Mouse (Mus musculus) left cerebral cortex, postnatal 25 days (tissue): ENCODE results near the gene Mb21d2. TPM values are rescaled to one million over a fixed set of nuclear protein-coding genes. Genes with fewer than 3 reads are reported as not detected.

Source experiments
- DNase-seq, 2 experiments: peaks; one replicate each; pipeline ENCODE4 v3.0.0; 2022; ENCODE audit warnings: low spot score in 2 of 2, mixed read lengths in 1 of 2
- intact Hi-C: fragments of 180-260 bp; cut with DNase I; formaldehyde crosslinking; loops from one replicate; pipeline ENCODE4 v1.15.1; 2025
- total RNA-seq, 2 experiments: library from RNA; stranded (reverse); gene quantifications; 2 replicates each; pipeline ENCODE4 v1.2.3; 2021

The Mb21d2 gene
- total RNA-seq, 2 experiments from 2014 or later, result 41.5 to 50.0 TPM

DNA sequence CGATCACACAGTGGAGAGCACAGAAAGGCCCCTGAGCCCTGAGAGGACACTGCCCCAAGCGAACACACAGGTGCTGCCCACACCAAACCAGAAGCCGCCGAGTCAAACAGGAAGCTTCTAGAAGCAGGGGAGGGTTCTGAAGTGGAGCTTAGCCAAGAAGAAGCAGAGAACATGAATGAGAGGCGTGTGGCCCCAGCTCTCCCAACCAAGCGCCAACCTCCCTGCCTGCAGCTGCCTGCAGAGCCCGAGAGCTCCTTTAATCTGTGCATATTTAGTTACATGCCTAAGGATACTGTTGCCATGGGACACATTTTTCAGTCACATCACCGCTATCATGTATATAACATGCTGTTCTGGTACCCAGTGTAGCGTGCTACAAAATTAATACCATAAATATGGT is 58.6 kb downstream of the Mb21d2 start:
- peak in 1 of 2 experiments; percentile 42 for DNase-seq

DNA sequence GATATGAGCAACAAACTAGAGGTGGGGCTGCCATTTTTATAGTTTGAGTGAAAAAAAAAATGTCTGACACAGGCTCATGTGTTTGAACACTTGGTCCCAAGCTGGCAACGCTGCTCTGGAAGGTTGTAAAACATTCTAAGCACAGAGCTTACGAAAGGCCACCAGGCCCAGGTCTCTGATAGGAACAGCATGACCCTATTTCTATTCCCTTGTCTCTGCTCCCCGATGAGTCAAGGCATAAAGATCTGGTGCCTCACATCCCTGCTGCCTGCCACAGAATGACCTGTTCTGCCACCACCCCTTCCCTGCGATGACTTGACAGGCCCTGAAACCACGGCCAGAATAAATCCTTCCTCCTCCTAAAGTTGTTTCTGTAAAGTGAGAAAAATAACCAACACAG is 59.0 kb downstream of the Mb21d2 start:
- intact Hi-C loops, result no loop called here
- no peak for DNase-seq

More for the DNA sequence above, 58.6 kb downstream of the Mb21d2 start:
- intact Hi-C loops, result no loop called here

DNA sequence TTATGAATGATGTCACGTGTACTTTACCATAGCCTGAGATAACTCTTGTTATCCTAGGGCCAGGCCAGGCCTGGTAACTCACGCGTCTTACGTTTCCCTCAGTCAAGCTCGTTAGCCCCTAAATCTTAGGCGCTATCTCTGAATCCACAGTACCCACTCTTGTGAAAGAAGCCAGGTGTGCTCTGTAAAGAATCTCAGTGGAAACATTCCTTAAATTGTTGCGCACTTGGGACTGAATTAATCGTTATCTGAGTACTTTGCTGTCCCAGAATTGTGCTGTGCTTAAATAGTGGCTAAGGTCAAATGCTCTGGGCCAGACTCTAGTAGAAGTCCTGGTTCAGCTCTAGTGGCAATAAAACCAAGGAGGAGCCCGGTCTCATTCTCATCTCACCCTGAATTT is 60.6 kb downstream of the Mb21d2 start:
- intact Hi-C loops, result no loop called here
- no peak for DNase-seq

DNA sequence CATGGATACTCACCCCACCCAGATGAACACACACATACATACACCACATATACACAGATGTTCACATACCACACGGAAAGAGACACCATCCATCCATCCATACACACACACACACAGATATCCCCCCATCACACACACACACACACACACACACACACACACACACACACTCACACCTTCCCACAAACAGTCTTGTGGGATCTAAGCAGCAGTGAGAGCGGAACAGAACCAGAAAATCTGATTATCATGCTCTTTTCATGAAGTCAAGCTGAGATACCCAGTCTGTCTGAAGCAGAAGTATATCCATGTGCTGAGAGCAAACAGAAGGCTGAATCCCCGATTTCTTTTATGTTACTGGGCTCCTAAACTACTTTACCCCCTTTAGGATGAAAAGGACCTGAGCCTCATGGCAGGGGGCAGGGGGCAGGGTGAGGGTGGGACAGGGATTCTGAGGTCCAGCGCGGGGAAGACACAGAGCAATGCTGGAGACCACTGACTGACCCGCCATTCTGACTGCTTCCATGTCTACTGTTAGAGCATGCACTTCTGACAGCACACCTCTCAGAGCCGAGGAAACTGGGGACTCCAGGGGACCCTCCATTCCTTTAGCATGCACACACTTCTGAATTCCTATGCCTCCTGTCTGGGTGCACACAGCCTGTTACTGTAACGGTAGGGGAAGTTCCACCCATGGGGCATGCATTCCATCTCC is 62.7 kb downstream of the Mb21d2 start:
- no peak for DNase-seq
- intact Hi-C loops, result no loop called here

DNA sequence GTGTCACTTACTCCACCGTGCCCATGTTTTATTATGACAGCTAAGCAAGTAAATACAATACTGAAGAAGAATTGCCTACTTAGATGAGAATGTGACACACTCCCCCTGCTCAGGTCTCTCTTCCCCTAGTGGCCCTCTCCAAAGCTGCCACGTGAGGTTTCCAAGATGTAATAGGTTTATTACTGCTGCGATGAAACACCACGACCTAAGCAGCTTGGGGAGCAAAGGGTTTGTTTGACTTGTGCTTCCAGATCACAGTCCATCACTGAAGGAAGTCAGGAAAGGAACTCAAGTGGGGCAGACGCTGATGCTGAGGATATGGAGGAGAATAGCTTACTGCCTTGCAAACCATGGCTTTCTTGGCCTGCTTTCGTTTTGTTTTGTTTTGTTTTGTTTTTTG is 65.9 kb downstream of the Mb21d2 start:
- intact Hi-C loops, result no loop called here

DNA sequence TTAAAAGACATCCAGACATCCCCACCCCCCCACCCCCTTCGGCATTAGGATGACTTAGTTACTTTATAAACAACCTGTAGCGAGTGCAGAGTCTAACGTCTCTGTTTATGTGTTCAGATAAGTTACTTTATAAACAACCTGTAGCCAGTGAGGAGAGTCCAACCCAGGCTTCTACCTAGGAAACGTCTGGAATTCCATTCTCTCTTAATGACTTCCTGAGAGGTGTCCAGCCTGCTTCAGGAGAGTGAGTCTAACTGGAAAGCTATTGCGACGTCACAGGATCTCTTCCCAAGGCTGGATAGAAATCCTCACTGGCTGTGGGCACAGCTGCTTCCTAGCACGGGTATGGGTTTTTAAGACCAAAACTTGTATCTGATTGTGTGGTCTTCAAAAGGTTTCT is 67.4 kb downstream of the Mb21d2 start:
- DNase-seq, result no peak
- intact Hi-C loops, result no loop called here

More for the DNA sequence above, 65.9 kb downstream of the Mb21d2 start:
- DNase-seq, result no peak

DNA sequence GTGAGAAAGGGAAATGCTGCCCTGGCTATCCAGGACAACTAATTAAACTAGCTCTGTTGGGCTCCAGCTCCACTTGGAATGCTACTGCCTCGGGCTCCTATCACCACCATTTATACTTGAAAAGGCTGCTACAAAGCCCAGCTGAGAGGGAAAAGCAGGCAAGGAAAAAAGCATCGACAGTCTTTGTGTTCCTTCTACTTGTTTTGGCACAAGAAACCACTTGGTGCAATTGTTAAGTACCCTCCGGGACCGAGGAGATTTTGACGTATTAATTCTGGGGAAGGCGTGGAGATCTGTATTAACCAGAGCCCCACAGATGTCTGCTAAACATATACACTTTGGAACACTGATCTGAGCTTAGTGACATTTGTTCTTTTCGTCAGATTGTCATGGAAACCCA is 69.8 kb downstream of the Mb21d2 start:
- intact Hi-C loops, result no loop called here
- no peak for DNase-seq

DNA sequence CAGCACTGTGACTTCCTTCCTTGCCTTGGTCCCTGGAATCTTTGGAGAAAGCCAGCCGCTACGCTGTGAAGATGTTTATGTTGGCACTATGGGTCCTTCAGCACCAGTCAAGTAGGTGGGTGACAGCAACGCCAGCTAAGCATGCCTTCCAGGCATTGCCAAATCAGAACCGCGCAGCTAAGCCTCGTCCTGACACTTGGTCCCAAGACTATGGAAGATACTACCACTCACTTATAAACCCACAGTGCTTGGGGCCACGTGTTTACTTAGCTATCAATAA is 70.5 kb downstream of the Mb21d2 start:
- intact Hi-C loops, result no loop called here

DNA sequence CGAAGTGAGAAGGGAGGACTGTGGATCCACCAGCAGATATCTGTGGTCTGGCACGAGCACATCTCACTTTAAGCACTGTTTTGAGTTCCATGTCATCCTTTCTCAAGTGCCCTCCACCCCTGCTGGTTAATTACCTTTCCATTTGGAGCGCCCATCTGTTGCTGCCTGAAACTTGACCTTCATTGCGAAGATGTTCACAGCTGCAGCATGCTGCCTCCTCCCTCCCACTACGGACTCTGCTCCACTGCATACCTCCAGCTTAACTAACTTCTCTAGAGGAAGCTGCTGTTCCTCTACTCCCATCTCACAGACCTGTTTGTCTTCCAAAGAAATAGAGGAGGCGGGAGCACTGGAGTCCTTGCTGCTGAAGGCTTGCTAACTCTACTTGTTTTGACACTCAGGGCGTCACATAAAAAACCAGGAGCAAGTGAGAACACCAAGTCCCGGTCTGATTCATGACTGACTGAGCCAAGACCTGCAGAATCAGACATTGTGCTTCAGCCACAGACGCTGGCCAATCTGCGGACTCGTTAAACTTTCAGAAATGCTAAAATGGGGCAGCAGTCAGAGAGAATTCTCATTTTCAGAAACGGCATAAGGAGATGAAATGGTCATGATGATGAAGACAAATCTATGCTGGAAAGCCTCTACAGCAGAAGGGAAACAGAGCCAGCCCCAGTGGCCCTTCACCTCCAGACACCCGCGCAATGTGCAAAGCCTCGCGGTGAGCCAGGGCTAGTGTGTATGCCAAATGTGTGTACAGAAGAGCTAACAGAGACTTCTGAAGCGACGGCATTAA is 71.1 kb downstream of the Mb21d2 start:
- peak in 1 of 2 experiments; percentile 46 for DNase-seq
- intact Hi-C loops, result no loop called here

More for the DNA sequence above, 70.5 kb downstream of the Mb21d2 start:
- no peak for DNase-seq

DNA sequence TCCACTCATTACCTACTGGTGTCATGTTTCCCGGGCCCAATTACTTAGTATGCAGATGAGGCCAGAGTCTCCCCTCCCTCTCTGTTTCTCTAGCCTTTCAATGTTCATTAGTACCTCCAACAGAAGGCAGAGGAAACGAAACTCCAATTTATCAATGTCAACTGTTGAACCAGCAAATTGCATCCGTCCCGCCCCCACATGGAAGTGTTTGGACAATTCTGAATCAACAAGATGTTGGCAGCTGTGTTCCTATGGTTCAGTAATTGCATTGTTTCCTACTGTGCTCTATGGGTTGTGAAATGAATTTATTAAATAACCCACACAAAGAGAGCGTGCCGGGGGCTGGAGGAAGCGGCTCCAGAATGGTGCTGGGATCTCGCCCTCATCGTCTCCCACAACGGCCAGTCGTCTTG is 78.1 kb downstream of the Mb21d2 start:
- intact Hi-C loops, result no loop called here

DNA sequence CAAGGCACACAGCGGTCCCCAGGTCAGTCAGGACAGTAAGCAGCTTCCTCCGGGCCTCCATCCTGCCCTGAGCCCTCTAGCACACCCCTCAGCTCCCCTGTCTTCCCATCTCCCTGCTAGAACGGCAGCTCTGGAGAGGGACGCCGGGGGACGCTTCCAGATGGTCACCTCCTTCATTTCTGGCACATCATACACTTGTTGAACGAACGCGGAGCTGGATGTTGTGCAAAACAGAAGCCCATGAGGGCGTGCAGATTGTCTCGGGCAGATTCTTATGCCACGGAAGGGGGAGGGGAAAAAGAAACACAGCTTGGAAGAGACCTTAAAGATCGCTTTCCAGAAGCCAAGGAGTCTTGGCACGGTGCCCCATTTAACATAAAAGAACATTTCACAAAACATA is 78.6 kb downstream of the Mb21d2 start:
- intact Hi-C loops, result no loop called here
- peak in 1 of 2 experiments; percentile 59 for DNase-seq

More for the DNA sequence above, 78.1 kb downstream of the Mb21d2 start:
- no peak for DNase-seq

DNA sequence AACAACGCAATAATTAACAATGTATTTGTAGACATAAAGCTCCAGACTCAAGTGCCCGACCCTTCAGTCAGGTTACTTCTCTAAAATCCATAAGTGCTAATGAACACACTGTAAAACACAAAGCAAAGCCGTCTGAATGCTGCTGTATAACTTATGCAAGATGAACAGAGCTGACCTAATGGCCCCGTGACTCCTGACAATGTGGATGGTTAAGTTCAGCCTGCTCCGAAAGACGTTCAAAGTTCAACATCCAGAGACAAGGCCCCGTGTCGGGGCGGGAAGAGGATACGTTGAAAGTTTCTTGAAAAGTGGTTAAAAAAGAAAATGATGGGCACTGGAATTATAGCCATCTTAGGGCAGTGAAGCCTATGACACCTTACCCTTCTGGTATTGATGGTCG is 83.3 kb downstream of the Mb21d2 start:
- intact Hi-C loops, result loop anchor here (10.0 kb wide), 1 partner anchor 359 kb away; the partner anchor contains the start of gene Hrasls
- no peak for DNase-seq

DNA sequence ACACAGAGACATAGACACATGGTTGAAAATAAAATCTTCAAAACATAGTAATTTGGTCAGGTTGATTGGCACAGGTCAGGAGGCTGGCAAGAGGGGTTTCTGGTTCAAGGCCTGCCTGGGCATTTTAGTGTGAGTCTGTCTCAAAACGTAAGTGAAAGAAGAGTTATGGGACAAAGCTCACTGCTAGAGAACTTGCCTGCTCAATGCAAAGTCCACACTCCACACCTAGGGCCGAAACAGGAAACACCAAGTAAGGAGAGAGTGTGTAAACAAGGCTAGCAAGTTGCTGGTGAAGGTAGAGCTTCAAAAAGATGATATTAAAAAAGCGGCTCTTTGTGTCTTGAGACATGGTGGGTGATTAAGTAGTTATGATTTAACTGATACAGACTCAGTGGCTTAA is 84.1 kb downstream of the Mb21d2 start:
- DNase-seq, result no peak
- intact Hi-C loops, result loop anchor here (10.0 kb wide), 1 partner anchor 359 kb away; the partner anchor contains the start of gene Hrasls

DNA sequence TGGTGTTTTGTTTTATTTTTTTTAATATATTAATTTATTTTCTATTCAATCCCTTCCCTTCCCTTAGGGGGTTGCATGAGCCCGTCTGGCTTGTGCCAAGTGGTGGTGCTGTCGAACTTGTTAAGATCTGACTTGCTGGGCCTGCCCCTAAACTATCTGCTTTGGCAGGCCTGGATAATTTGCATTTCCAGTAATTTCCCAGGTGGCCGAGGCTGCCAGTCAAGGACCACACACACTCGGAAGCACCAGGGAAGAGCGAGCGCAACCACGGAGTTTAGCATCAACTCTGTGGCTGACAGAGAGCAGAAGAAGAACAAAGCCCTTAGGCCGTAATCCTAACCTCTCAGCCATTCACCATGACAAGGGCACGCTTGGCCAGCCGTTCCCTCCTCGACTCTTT is 88.4 kb downstream of the Mb21d2 start:
- intact Hi-C loops, result loop anchor here (5.0 to 10.0 kb wide), 3 partner anchors 86 to 616 kb away; partner anchors contain the start of genes Hrasls and Mb21d2

DNA sequence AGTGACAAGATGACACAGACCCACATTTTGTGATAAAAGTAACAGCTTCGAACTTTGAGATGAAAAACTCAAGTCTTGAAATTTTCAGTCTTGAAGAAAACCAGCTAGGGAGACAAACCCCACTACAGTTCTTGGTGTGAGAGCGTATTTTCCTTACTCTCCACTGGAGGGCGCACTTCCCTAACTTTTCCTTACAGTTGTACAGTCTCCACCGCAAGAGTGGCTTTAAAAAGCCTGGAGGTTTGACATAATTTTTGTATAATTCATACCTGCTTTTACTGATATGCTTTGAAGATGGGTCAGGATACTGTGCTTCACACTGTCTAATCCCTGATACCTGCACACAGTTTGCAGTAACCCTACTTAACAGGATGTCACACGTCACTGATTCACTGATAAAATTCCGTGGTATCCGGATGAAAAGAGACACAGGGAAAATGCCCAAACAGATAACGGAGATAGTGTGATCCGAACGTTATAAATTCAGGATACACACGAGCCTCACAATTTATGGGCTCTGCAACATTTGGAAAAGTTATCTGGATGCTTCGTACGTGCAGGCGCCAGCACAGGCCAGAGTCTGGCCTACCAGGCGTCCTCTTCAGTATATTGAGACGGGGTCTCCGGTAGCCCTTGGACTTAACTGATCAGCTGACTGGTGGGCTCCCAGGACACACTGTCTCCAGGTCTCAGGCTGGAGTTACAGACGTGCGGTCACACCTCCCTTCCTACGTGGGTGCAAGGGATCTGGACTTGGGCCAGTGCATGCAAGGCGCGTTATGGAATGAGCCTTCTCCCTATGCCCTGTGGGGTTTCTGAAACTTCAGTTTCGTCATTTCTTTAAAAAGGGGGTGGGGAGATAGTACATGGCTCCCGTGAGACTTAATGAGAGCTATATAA is 89.1 kb downstream of the Mb21d2 start:
- intact Hi-C loops, result loop anchor here (5.0 to 10.0 kb wide), 3 partner anchors 87 to 617 kb away; partner anchors contain the start of genes Hrasls and Mb21d2
- peak; percentile 78 to 84 for DNase-seq

More for the DNA sequence above, 88.4 kb downstream of the Mb21d2 start:
- peak in 1 of 2 experiments; percentile 21 for DNase-seq

DNA sequence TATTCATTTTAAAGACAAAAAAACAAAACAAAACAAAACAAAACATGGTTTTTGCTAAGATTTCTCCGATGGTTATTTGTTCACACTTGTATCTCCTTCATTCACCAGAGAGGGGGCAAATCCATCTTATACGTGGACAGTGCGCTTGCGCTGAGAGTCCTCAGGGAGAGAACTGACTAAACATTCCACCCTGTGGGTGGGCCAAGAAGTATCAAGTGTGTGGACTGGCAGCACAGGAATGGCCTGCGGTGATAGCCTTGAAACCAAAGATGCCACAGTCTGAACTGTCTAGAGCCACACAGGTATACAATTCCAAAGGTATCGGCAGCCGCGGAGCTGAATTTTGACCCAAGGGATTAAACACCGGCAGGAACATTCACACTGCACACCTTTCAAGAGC is 89.9 kb downstream of the Mb21d2 start:
- DNase-seq, result no peak
- intact Hi-C loops, result loop anchor here (5.0 kb wide), 3 partner anchors 198 to 738 kb away; partner anchors contain the start of gene Opa1

DNA sequence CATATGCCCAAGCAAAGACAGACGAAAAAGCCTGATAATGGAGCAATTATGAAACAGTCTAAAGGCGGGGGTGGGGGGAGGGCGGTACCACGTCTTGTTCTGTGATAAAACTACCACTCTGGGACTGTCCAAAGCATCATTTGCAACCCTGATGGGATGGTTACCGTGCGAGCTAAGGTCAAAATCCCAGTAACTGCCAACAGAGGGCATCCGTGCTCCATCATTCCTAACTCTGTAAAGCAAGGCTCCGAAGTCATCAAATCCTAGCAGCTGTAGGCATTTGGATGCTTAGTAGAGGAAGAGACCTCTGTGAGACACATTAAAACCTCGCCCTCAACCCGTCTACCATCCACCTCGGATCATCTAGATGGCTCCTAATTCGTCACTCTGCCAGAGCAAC is 91.5 kb downstream of the Mb21d2 start:
- intact Hi-C loops, result loop anchor here (1.0 to 5.0 kb wide), 4 partner anchors 199 to 739 kb away; partner anchors contain the start of gene Opa1
- DNase-seq, result peak; percentile 71 to 79

DNA sequence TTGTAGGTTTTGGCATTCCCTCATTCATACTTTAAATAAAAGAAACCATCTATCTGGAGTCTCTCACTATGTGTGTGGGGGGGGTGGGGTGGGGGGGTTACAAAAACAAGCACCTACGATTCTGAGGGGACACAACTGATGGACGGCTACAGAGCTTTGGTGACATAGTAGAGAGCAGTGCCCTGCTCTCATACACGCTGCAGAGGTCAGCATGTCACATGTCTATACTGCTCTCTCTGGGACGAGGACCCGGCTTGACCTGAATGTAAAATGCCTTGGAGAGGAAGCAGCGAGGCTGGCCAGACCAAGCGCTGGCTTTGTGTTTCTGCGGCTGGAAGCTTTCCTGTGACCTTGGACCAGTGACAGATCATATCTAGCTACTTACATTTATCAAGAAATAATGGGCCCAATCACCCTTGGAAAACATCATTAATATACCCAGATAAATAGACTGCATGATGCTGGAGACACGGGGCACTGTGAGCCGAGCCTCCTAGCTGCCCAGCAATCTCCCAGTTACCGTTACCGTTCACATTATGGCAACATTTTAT is 97.3 kb downstream of the Mb21d2 start:
- no peak for DNase-seq
- intact Hi-C loops, result no loop called here

DNA sequence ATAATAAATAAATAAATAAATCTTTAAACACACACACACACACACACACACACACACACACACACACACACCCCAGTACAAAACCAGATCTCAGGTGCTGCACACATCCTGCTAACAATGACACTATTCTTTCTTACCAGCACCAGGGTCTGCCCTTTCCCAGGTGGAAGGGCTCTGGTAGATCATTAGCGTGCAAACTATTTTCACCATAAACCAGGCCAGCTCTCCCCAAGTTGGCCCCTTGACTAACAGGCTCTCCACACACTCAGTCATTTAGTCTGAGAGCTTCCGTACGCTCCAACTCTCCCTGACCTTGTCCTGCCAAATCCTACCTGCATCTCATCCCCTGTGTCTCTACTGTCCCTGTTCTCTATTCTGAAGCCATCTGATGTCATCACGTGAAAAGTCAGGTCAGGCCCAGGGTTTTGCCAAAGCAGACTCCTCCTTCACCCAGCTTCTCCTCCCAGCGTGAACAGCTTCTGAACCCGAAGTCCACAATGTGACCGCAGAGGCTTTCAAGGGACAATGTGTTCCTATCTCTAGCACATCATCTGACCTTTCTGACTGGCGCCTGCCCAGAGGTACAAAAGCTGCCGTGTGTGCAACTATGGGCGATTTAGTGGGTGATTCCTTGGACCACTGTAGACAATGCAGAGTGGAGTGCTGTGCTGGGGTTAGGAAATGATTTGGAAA is 100.1 kb downstream of the Mb21d2 start:
- DNase-seq, result no peak
- intact Hi-C loops, result no loop called here
